Mouse (Mus musculus) kidney, adult 2 months (tissue): Measurements from ENCODE around the gene Fam83e. TPM values are rescaled to one million over a fixed set of nuclear protein-coding genes. Genes with fewer than 3 reads are reported as not detected.
A peak's percentile ranks its signal among the peaks of the same experiment; 100 is the strongest.

Experiments
- DNase-seq: peaks from one replicate; pipeline ENCODE4 v3.0.0; 2021
- H3K27ac ChIP-seq: fragments of 200-500 bp; 2 replicates; pipeline ENCODE4 v1.5.1; 2012; ENCODE audit warnings: low read depth, low read length, control low read depth, inconsistent platforms; ENCODE audit not compliant: insufficient read depth
- H3K27me3 ChIP-seq: fragments of 200-500 bp; replicated peaks from 2 replicates; pipeline ENCODE4 v1.6.1; 2012; ENCODE audit warnings: mild to moderate bottlenecking, moderate library complexity, low read length, inconsistent platforms; ENCODE audit not compliant: control insufficient read depth, insufficient read depth
- H3K36me3 ChIP-seq: fragments of 200-500 bp; 2 replicates; pipeline ENCODE4 v1.6.1; 2012; ENCODE audit warnings: mild to moderate bottlenecking, moderate library complexity, low read length, inconsistent platforms; ENCODE audit not compliant: control insufficient read depth, insufficient read depth
- H3K4me1 ChIP-seq: fragments of 200-500 bp; 2 replicates; pipeline ENCODE4 v1.6.1; 2011; ENCODE audit warnings: low read length; ENCODE audit not compliant: control insufficient read depth, insufficient read depth
- H3K4me3 ChIP-seq: fragments of 200-500 bp; 2 replicates; pipeline ENCODE4 v1.5.1; 2011; ENCODE audit warnings: mild to moderate bottlenecking, low read depth, low read length, control low read depth; ENCODE audit not compliant: insufficient read depth
- CTCF ChIP-seq: fragments of 200-500 bp; conservative IDR thresholded peaks from 2 replicates; pipeline ENCODE4 v1.5.1; 2011; ENCODE audit warnings: low read depth, mild to moderate bottlenecking, control low read depth, low read length, moderate library complexity, mixed read lengths; ENCODE audit not compliant: insufficient read depth, insufficient read length
- POLR2A ChIP-seq: fragments of 200-500 bp; IDR thresholded peaks from one replicate; pipeline ENCODE4 v1.6.1; 2011; ENCODE audit warnings: low read depth, low read length, control low read depth
- WGBS: fragments of 180-500 bp; shearing (Covaris S2); methylation state at CpG from one replicate; pipeline ENCODE4 v1.1.7; 2018; 5-methylcytosine and 5-hydroxymethylcytosine counted together
- polyA plus RNA-seq: library from polyadenylated mRNA; depleted of rRNA; stranded (reverse); fragments of >200 nt; gene quantifications from 2 replicates; pipeline ENCODE4 v1.2.3, GENCODE M21; 2012

The Fam83e gene
- polyA plus RNA-seq, 1 experiment = 0.19 TPM

DNA sequence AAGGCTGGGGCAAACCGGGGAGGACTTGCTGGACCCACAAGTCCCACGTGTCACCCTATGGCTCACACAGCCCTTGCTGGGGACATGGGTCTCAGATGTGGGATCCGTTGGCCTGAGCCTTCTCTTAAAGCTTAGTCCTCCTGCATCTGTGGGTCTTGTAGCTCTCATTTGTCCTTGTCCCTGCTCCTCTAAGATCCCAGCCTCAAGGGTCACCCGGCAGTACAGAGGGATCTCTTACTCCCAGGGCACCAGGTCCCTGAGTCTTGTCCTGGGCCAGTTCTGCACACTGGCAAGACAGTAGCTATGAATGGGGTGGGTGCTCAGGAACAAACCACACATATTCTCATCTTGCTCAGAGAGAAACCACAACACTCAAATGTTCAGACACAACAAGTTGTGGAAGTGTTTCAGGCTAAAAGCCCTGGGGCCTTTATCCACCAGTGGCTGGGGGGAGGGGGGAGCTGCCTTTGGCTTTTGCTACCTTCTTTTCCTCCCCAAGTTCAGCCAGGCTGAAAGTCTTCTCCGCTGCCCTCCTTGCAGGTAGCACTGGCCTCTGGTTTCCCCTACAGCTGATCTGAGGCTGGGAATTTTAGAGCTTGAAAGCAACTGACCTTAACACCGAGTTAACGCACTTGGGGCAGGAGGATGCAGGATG, 37.5 kb upstream of the Fam83e start, which contains the start of gene Ntn5:
Ntn5 (plus strand) TSS at position 627 of the 655 bp plus-strand sequence.
- no peaks in the 10 kb centered on the region for H3K36me3 ChIP-seq
- H3K27ac ChIP-seq = no peak within 1 kb of the TSS
- H3K4me3 ChIP-seq = no peak within 1 kb of the TSS
- peaks cover 8% of the 10 kb centered on the region for H3K4me1 ChIP-seq
- no peaks in the 10 kb centered on the region for H3K27me3 ChIP-seq
- DNase-seq = no peak
- TF ChIP-seq CTCF (no peak), POLR2A (no peak)
- WGBS = 83% methylated on average over 7 of the region's 7 CpGs

DNA sequence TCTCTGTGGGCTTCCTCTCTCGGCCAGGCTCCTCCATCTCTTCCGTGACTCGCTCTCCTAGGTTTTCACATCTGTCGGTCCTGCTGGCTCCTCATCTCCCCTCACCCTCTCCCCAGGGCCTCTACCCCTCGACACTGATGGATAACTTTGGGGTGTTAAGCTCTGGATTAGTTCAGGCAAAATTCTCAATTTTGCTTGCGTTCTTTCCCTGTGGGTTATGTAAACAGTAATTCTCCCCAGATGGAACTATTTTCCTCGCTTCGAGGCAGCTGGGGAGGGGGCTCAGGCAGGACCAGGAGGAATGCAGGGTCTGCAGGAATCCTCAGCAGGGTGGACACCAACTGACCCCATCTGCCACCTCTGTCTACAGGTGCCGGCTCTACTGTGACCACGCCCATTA, 35.2 kb upstream of the Fam83e start:
- no peak for DNase-seq
- Histone ChIP-seq H3K4me3 (no peak overlapping the region), H3K27ac (no peak overlapping the region), H3K27me3 (no peaks in the 10 kb centered on the region), H3K36me3 (no peaks in the 10 kb centered on the region), H3K4me1 (peaks cover 4% of the 10 kb centered on the region; the same call in 1 of the 2 replicates)
- 70% methylated on average over 10 of the region's 10 CpGs for WGBS
- no peak for TF ChIP-seq CTCF
- TF ChIP-seq POLR2A = no peak

DNA sequence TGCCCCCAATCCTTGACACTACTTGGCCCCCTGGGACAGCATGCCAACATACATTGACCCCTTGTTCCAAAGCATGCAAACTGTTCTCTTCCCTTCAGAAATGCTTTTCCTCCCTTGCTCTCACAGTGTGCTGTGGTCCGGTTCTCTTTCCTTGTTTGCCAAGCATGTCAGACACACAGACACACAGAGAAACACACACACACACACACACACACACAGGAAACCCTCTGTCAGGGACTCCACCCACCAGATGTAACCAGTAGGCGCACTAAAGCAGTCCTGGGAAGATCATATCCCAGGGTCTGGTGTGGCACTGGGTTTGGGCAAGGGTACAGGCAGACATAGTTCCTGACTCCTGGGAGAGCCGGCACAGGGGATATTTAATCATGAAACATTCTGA, 34.2 kb upstream of the Fam83e start:
- Histone ChIP-seq H3K36me3 (no peaks in the 10 kb centered on the region), H3K4me3 (no peak overlapping the region), H3K27me3 (no peaks in the 10 kb centered on the region), H3K27ac (no peak overlapping the region), H3K4me1 (peaks cover 4% of the 10 kb centered on the region; the same call in 1 of the 2 replicates)
- no peak for TF ChIP-seq POLR2A
- TF ChIP-seq CTCF = no peak
- DNase-seq = peak; percentile 48
- 65% methylated on average over 3 of the region's 3 CpGs for WGBS

DNA sequence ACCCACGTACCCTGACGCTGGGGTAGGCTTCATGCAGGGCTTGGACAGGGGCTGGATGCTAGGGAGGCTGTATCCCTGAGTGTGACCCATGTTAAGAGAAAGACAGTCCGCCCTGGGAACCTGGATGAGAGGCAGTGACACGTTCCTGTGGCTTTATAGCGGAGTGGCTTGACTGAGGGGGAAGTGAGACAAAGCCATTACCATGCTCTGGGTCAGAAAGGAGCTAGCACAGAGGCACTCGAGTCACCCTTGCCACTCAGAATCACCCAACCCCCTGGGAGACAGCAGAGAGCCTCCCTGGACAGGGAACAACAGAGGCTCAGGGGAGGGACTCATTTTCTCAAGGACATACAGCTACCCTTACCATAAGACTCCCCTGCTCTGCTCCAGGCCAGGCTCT, 31.9 kb upstream of the Fam83e start:
- DNase-seq = no peak
- WGBS = 68% methylated on average over 6 of the region's 6 CpGs

DNA sequence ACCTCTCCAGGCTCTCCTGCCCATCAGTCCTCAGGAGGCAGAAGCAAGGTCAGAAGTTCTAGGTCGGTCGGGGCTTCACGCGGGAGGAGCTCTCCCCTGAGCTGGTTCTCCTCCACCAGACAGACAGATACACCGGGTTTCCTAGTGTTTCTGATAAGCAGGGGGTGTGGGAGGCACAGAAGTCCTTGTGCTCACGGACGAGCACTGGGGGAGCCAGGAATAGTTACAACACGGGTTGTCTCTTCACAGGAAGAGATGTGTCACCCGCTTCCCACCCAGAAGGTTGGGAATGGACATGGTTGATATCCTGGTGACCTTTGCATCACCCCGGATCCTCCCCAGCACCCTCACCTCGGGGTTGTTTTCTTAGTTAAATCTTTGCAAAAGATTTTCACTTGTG, 31.2 kb upstream of the Fam83e start:
- TF ChIP-seq POLR2A (no peak), CTCF (no peak)
- Histone ChIP-seq H3K27me3 (no peaks in the 10 kb centered on the region), H3K36me3 (no peaks in the 10 kb centered on the region), H3K4me3 (no peak overlapping the region), H3K4me1 (no peaks in the 10 kb centered on the region), H3K27ac (peak overlapping the region; percentile 51)
- 44% methylated on average over 11 of the region's 11 CpGs for WGBS
- DNase-seq = peak; percentile 26

More for the DNA sequence above, 31.9 kb upstream of the Fam83e start:
- H3K4me1 ChIP-seq = no peaks in the 10 kb centered on the region
- no peak for TF ChIP-seq CTCF
- TF ChIP-seq POLR2A = no peak
- no peaks in the 10 kb centered on the region for H3K36me3 ChIP-seq
- H3K27me3 ChIP-seq = no peaks in the 10 kb centered on the region
- no peak overlapping the region for H3K27ac ChIP-seq
- no peak overlapping the region for H3K4me3 ChIP-seq

DNA sequence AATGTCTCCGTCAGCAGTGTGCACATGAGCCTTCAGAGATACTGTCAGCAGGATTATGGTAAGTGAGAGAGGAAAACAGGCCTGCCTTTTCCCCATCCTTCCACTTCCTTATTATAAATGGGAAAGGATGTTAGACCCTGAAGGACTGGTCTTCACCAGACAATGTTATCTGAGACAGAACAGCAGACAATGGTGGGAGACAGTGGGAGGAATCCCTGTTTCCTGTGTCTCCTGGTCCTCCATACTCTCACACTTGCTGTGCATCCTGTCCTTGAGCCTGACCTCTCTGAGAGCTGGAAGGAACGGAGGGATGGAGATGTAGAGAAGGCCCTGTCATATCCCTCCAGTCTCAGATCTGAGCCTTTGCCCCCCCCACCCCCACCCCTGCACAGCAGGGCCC, 28.6 kb upstream of the Fam83e start:
- Histone ChIP-seq H3K4me3 (no peak overlapping the region), H3K36me3 (no peaks in the 10 kb centered on the region), H3K27ac (no peak overlapping the region), H3K4me1 (no peaks in the 10 kb centered on the region), H3K27me3 (no peaks in the 10 kb centered on the region)
- WGBS = 82% methylated on average over 2 of the region's 2 CpGs
- TF ChIP-seq POLR2A (no peak), CTCF (no peak)
- no peak for DNase-seq

DNA sequence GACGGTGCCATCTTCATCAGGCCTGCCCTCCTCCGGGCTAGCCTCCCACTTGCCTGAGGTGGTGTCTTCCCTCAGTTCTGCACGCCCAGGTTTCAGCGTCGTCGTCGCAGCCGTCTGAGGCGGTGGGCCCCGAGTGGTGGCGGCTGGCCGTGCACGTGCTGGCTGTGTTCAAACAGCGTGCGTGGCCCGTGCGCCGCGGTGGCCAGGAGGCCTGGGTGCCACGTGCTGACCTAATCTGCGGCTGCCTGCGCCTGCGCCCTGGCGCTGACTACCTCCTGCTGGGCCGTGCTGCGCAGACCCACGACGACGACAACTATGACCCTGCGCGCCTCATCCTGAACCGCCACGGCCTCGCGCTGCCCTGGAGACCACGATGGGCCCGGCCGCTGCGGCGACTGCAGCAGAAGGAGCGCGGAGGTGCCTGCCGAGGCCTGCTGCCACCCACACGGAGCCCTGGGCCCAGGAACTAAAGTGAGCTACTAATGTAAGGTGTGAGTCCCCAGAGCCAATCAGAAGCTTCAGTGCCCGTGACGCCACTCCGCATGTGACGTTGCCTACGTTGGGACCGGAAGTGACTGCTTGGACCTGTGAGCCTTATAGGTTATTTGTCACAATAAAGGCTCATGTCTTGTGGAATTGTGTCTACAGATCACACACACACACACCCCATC, 27.0 kb upstream of the Fam83e start, which contains the start of gene Sec1:
Sec1 (minus strand) TSS at position 482 of the 671 bp plus-strand sequence.
- DNase-seq = no peak
- TF ChIP-seq POLR2A (no peak), CTCF (no peak)
- no peaks in the 10 kb centered on the region for H3K4me1 ChIP-seq
- no peaks in the 10 kb centered on the region for H3K36me3 ChIP-seq
- no peak within 1 kb of the TSS for H3K27ac ChIP-seq
- WGBS = 93% methylated on average over 50 of the region's 50 CpGs
- H3K4me3 ChIP-seq = no peak within 1 kb of the TSS
- no peaks in the 10 kb centered on the region for H3K27me3 ChIP-seq
